Mouse (Mus musculus) layer of hippocampus, adult 2 months (tissue): ENCODE results near the gene Kcnq4. TPM values are rescaled to one million over a fixed set of nuclear protein-coding genes. Genes with fewer than 3 reads are reported as not detected.

Experiments used
- DNase-seq, 2 experiments: peaks; one replicate each; pipeline ENCODE4 v3.0.0; 2022; ENCODE audit warnings: low spot score in 2 of 2
- H3K27ac ChIP-seq: fragments of 200-600 bp; 2 replicates; pipeline ENCODE4 v1.8.1; 2022
- H3K4me3 ChIP-seq: fragments of 200-600 bp; 2 replicates; pipeline ENCODE4 v1.8.1; 2022; ENCODE audit warnings: mild to moderate bottlenecking
- CTCF ChIP-seq: fragments of 200-600 bp; conservative IDR thresholded peaks from 2 replicates; pipeline ENCODE4 v1.8.1; 2022; ENCODE audit warnings: antibody characterized with exemption, mild to moderate bottlenecking, moderate library complexity
- total RNA-seq, 2 experiments: library from RNA; stranded (reverse); gene quantifications; 2 replicates each; pipeline ENCODE4 v1.2.3; 2021

Kcnq4 gene
- total RNA-seq, 2 experiments from 2014 or later, result 4.2 to 4.3 TPM

DNA sequence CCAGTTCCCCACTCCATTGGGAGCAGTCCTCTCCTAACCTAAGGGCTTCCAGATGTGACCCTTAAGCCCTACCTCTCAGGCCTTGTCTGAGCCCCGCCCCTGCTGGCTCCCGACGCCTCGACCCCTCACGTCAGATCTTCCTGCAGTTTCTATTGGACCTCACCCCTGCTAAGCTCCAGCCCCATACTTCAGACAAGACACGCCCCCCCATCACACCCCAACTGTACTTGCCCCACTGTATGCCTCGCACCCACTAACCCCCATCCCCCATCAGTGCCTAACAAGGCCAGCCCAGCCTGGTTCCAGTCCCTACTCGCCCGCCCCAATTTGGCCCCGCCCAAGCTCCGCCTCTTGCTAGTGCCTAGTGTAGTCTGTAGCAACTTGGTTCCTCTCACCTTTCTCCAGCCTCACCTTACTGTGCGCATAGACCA lies 32.3 kb downstream of the Kcnq4 start:
- Histone ChIP-seq H3K27ac (no peak overlapping the region), H3K4me3 (peak overlapping the region; percentile 46)
- DNase-seq, result peak; percentile 36 to 43
- no peak for TF ChIP-seq CTCF

DNA sequence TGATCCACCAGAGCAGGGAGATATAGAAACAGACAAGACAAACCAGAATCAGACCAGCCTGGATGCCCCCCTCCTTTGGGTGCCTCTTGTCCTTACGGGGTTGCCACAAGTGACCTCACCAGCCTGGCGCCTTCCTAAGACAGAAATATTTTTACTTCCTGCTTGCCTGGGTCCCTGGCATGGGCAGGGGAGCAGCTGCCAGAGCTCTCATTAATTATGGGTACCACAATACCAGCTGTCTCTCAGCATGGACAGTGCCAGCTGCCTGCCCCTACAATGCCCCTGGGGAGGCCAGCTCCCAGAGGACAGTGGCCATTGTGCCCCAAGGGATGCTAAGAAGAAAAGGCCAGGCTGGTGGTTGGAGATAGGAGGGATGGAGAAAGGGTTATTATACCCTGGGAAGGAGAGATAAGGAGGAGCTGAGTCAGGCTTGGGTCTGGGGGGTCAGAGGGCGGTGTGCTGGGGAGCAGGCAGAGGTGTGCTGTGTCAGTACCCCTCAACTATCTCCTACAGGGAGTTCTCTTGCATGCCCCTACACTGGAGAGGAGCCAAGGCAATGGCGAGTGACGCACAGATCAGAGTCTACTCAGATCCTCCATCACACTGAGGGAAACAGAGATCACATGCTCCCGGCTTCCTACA lies 34.4 kb downstream of the Kcnq4 start:
- DNase-seq, result peak in 1 of 2 experiments; percentile 41
- Histone ChIP-seq H3K4me3 (no peak overlapping the region), H3K27ac (no peak overlapping the region)
- TF ChIP-seq CTCF, result no peak

DNA sequence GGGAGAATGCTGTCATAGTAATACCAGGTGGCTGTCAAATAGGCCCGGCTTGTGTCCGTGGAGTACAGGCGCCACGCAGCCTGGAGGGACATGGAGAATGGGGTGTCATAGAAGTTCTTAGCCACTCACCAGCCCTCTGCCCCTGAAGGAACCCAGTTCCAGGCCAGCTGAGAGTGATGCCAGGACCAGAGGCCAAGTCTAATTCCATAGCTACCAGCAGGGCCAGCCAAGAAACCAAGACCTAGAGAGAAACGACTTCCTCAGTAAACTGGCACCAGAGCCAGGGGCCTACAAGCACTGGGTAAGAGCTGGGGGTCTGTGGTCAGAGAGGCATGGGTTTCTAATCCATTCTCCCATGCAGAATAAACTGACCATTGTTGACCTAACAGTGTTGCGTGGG lies 35.4 kb downstream of the Kcnq4 start:
- no peak for TF ChIP-seq CTCF
- no peak overlapping the region for H3K27ac ChIP-seq
- H3K4me3 ChIP-seq, result no peak overlapping the region
- no peak for DNase-seq

DNA sequence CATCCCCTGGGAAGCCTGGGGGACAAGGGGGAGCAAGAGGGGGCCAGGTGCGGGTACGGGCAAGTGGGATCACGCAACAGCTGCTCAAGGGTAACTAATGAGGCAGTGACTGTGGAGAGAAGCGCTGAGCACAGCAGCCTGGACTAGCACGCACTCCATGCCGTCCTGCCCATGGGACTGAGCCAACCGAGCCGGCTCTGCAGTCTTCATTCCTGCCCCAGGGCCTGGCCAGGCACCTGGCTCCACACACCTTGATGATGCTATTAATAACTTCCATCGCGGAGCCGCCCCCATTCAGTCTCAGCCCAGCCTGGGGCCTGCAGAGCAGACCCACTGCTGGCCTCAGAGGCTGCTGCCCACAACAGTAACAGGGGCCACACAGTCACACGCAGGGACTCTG lies 36.2 kb downstream of the Kcnq4 start:
- Histone ChIP-seq H3K4me3 (no peak overlapping the region), H3K27ac (no peak overlapping the region)
- no peak for TF ChIP-seq CTCF
- DNase-seq, result no peak

DNA sequence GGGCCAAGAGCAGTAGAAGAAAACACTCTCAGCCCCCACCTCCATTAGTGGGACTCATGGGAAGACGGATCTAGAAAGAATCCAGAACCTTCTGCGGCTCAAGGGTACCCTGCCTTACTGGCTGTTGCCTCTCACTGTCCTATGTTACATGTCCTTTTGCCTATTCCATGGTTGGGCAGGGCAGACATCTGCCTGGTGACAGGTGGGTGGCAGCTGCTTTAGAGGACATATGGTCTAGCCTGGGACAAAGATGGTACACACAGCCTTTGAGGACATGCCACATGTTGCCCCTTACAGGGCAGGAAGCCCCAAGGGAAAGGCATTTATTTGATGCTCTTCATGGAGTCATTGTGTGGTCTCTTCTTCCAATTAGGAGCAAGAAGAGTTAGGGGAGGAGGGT lies 45.9 kb downstream of the Kcnq4 start:
- Histone ChIP-seq H3K27ac (no peak overlapping the region), H3K4me3 (no peak overlapping the region)
- no peak for TF ChIP-seq CTCF
- DNase-seq, result no peak

DNA sequence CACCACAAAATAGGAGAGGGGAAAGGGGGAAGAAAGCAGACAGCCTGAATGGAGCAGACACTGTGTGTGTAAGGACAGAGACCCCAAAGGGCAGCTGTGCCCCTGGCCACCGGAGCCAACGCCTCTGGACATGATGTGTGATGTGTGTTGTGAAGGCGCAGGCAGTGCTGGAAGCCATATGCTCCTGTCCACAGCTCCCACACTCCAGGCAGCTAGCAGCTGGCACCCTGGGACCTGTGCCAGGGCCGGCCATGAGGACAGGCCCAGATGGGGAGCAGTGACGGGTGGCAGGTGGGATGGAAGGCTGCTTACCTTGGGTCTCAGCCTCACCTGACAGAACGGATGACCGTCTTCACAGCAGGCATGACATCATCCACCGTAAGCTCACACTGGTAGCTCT lies 46.4 kb downstream of the Kcnq4 start:
- TF ChIP-seq CTCF, result no peak

DNA sequence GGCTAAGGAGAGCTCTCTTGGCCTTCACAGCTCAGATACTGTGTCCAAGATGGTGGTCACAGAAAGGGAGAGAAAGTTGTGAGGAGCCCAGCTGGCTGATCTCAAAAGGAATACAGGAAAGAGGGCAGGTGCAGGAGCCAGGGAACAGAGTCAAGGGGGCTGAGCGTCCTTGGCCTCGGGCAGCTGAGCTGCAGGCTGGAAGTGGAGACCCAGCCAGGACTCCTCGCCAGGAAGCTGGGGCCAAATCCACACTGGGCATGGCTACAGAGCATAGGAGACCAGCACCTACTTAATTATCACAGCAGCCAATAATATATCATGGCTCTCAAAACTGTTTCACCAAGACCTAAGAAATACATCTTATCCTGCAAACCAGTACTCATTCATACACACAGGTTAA lies 47.2 kb downstream of the Kcnq4 start:
- no peak for DNase-seq

More for the DNA sequence above, 46.4 kb downstream of the Kcnq4 start:
- no peak overlapping the region for H3K4me3 ChIP-seq
- peak in 1 of 2 experiments; percentile 36 for DNase-seq
- no peak overlapping the region for H3K27ac ChIP-seq

DNA sequence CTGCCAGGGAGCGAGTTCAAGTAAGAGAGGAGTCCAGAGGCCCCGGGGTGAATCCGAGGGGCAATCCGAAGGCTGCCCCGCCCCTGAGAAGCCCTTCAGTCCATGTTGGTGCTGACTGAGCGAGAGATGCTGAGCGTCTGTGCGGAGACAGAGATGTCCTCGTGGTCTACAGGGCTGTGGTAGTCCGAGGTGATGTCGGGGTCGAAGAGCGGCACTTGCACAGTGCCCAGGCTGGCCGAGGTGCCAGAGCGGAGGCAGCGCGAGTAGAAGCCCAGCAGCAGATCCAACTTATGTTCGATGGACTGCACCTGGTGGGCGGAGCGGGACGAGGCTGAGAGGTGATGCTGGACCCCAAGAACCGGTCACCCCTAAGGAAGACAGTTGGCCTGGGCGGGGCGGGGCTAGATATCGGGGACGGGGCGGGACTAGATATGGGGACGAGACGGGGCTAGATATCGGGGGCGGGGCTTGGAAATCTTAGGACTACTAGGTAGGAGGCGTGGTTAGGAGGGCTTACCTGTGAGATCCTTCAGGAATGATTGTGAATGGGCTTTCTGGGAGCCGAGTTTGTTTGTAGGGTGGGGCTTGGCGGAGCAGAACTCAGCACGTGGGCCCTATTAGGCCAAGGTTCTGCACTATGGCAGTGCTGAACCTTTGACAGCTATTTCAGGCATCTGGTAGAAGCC lies 50.5 kb downstream of the Kcnq4 start:
- Histone ChIP-seq H3K27ac (no peak overlapping the region), H3K4me3 (no peak overlapping the region)
- DNase-seq, result no peak
- TF ChIP-seq CTCF, result no peak

More for the DNA sequence above, 47.2 kb downstream of the Kcnq4 start:
- Histone ChIP-seq H3K27ac (no peak overlapping the region), H3K4me3 (no peak overlapping the region)
- no peak for TF ChIP-seq CTCF

DNA sequence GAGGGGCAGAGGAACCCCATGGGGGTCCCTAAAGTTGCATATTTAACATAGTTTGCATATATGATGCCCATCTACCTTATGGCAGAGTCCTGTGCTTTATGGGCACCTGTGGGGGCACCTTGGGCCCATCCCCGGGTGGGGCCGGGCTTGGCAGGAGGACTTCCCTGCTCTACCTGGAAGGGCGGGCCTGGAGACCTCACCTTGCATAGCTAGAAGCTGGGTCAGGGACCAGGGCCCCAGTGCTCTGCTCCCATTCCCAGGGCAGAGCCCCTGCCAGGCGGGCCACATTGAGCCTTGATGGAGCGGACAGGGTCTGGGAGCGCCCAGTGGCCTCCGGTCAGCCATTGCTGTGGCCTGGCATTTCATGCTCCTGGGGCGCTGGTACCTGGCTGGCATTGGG lies 51.1 kb downstream of the Kcnq4 start:
- DNase-seq, result no peak
- no peak overlapping the region for H3K4me3 ChIP-seq
- no peak overlapping the region for H3K27ac ChIP-seq
- TF ChIP-seq CTCF, result no peak

DNA sequence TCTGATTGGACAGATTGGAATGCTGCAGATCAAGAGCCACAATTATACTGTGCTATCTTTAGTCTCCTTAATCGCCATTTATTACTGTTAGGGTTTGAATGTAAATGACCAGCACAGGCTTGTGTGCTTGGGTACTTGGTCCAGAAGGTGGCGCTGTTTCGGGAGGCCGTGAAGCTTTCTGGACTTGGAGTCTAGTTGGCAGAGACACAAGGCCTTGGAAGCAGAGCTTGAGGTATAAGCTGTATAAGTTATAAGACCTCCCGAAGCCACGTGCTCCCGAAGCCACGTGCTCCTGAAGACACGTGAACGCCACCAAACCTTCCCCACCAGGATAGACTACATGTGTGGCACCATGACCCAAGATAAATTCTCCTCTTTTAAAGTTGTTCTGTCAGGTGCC lies 55.7 kb downstream of the Kcnq4 start:
- H3K27ac ChIP-seq, result no peak overlapping the region
- peak; percentile 35 to 63 for DNase-seq
- H3K4me3 ChIP-seq, result no peak overlapping the region
- TF ChIP-seq CTCF, result peak; percentile 84

DNA sequence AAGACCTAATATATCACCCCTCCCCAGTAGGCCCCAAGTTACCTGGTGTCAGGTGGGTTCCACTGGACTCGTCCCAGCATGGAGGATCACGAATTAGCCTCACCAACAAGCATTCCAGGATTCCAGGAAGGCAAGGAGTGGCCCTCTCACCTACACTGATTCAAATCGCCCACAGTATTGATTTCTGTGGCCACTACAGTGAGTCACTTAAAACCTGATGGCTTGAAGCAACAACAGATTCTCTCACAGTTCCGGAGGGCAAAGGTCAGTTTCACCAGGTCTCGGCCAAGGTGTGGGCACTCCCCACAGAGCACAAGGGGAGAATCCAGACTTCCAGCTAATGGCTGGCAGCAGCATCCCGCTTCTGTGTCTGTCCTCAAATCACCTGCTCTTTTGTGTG lies 59.1 kb downstream of the Kcnq4 start:
- no peak for DNase-seq
- no peak for TF ChIP-seq CTCF
- Histone ChIP-seq H3K27ac (no peak overlapping the region), H3K4me3 (no peak overlapping the region)

DNA sequence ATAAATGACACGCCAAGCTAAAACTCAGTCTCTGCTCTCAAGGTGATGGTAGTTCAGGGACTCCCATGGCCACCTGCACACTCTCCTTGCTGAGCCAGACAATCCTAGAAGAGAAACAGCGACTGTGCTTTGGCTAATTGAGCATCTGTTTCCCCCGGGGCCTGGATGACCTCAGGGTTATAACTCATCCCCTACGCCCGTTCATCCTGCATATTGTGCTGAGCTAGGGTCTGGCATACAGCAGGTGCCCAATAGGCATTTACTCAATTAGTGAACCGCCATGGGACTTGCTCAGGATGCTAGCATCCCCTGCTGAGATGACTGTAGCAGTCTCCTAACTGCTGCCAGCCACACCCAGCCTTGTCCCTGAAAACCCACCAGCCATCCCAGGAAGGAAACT lies 61.1 kb downstream of the Kcnq4 start:
- TF ChIP-seq CTCF, result no peak
- H3K27ac ChIP-seq, result no peak overlapping the region

DNA sequence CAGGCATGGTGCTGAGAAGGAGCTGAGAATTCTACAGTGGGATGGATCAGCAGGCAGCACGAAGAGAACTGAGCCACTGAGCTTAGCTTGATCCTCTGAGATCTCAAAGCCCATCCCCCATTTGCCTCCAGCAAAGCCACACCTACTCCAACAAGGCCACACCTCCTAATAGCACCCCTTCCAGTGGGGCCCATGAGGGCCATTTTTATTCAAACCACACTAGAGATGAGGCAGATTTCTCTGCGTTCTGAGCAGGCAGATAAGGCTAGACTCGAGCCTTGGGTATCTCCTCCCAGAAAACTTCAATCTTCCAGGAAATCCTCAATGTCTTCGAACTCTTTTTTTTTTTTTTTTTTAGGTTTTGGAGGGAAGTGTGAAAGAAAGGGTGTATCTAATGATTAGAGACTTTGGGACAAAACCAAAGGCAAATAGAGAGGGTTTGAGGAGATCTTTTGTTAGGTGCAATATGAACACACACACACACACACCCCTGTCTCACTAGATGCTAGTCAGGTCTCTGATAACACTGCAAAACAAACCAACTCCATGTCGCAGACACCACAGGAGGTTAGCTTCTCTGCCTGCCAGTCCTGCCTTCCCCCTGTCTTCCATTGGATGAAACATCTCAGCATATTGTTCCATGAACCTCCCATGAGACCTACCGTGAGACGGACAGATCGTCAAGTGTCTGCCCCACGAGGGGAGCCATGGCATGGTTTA lies 65.0 kb downstream of the Kcnq4 start:
- H3K27ac ChIP-seq, result no peak overlapping the region
- no peak for TF ChIP-seq CTCF
- no peak for DNase-seq
- no peak overlapping the region for H3K4me3 ChIP-seq

More for the DNA sequence above, 61.1 kb downstream of the Kcnq4 start:
- DNase-seq, result no peak
- no peak overlapping the region for H3K4me3 ChIP-seq
